Mouse (Mus musculus): ENCODE measurements at regions not wholly inside any gene's neighbourhood (a gene's known extent, or its start where the extent isn't known, plus 50 kb on each side); places are given as distances from the start of the nearest gene placed in this dataset.

GRCm38 (mm10) chr13:107904851-107905250 lies 139.4 kb upstream of the Smim15 start:
- DNase-seq (ENCODE audit: low read depth, low spot score) = no peak

GRCm38 (mm10) chr13:107904051-107904740 lies 140.1 kb upstream of the Smim15 start:
- no peak for DNase-seq (ENCODE audit: low read depth, low spot score)

GRCm38 (mm10) chr13:107903150-107903959 lies 140.9 kb upstream of the Smim15 start:
- DNase-seq (ENCODE audit: low read depth, low spot score) = peak; percentile 37

GRCm38 (mm10) chr13:107902800-107903149 lies 141.5 kb upstream of the Smim15 start:
- DNase-seq (ENCODE audit: low read depth, low spot score) = no peak

- no peak for DNase-seq (ENCODE audit: low read depth, low spot score)
Observed at GRCm38 (mm10) chr13:107899600-107900229, 144.5 kb upstream of the Smim15 start.

GRCm38 (mm10) chr13:107897646-107898045 lies 146.6 kb upstream of the Smim15 start:
- no peak for DNase-seq (ENCODE audit: low read depth, low spot score)

- DNase-seq (ENCODE audit: low read depth, low spot score) = no peak
Observed at GRCm38 (mm10) chr13:107897184-107897583, 147.1 kb upstream of the Smim15 start.

GRCm38 (mm10) chr13:107893581-107894183 lies 150.6 kb upstream of the Smim15 start:
- DNase-seq (ENCODE audit: low read depth, low spot score) = no peak

GRCm38 (mm10) chr13:107893081-107893480 lies 151.2 kb upstream of the Smim15 start:
- no peak for DNase-seq (ENCODE audit: low read depth, low spot score)

- no peak for DNase-seq (ENCODE audit: low read depth, low spot score)
Observed at GRCm38 (mm10) chr13:107891946-107892345, 152.3 kb upstream of the Smim15 start.

- peak; percentile 84 for DNase-seq (ENCODE audit: low read depth, low spot score)
Observed at GRCm38 (mm10) chr13:107890866-107891821, 153.1 kb upstream of the Smim15 start.

- DNase-seq (ENCODE audit: low read depth, low spot score) = peak; percentile 99
Observed at GRCm38 (mm10) chr13:107889985-107890865, 154.0 kb upstream of the Smim15 start.

- peak; percentile 40 for DNase-seq (ENCODE audit: low read depth, low spot score)
Observed at GRCm38 (mm10) chr13:107889588-107889984, 154.7 kb upstream of the Smim15 start.

GRCm38 (mm10) chr13:107888571-107889451 lies 155.4 kb upstream of the Smim15 start:
- peak; percentile 50 for DNase-seq (ENCODE audit: low read depth, low spot score)

GRCm38 (mm10) chr13:107888231-107888555 lies 156.1 kb upstream of the Smim15 start:
- DNase-seq (ENCODE audit: low read depth, low spot score) = peak; percentile 34

- no peak for DNase-seq (ENCODE audit: low read depth, low spot score)
Observed at GRCm38 (mm10) chr13:107887366-107888230, 156.6 kb upstream of the Smim15 start.

GRCm38 (mm10) chr13:107884836-107885235 lies 159.4 kb upstream of the Smim15 start:
- DNase-seq (ENCODE audit: low read depth, low spot score) = no peak

- DNase-seq (ENCODE audit: low read depth, low spot score) = no peak
Observed at GRCm38 (mm10) chr13:107882337-107882736, 161.9 kb upstream of the Smim15 start.
